Mouse (Mus musculus): ENCODE data around the gene Higd1a.

The Higd1a gene

GRCm38 (mm10) chr9:121838829-121839621 is 19.1 kb downstream of the Higd1a start, which contains the start of gene Ccdc13:
TSS of gene Ccdc13 (minus strand) at chr9:121839461.
- DNase-seq (ENCODE audit: low read depth in 1 of 2, low spot score in 2 of 2), result peak in 1 of 2 experiments; percentile 43

GRCm38 (mm10) chr9:121838008-121838407 is 20.2 kb downstream of the Higd1a start:
- DNase-seq (ENCODE audit: low read depth in 1 of 2, low spot score in 2 of 2), result no peak

GRCm38 (mm10) chr9:121833825-121834224 is 24.3 kb downstream of the Higd1a start:
- no peak for DNase-seq (ENCODE audit: low read depth in 1 of 2, low spot score in 2 of 2)

- DNase-seq (ENCODE audit: low read depth in 1 of 2, low spot score in 2 of 2), result peak in 1 of 2 experiments; percentile 57
These were observed 27.2 kb downstream of the Higd1a start for GRCm38 (mm10) chr9:121830956-121831293.

- no peak for DNase-seq (ENCODE audit: low read depth in 1 of 2, low spot score in 2 of 2)
These were observed 27.8 kb downstream of the Higd1a start for GRCm38 (mm10) chr9:121830243-121830955.

- no peak for DNase-seq (ENCODE audit: low read depth in 1 of 2, low spot score in 2 of 2)
These were observed 28.7 kb downstream of the Higd1a start for GRCm38 (mm10) chr9:121829270-121829992.

GRCm38 (mm10) chr9:121828314-121828713 is 29.8 kb downstream of the Higd1a start:
- peak; percentile 12 to 23 for DNase-seq (ENCODE audit: low read depth in 1 of 2, low spot score in 2 of 2)

GRCm38 (mm10) chr9:121826356-121826755 is 31.8 kb downstream of the Higd1a start:
- DNase-seq (ENCODE audit: low read depth in 1 of 2, low spot score in 2 of 2), result no peak

- DNase-seq (ENCODE audit: low read depth in 1 of 2, low spot score in 2 of 2), result no peak
These were observed 34.2 kb downstream of the Higd1a start for GRCm38 (mm10) chr9:121823991-121824390.

- no peak for DNase-seq (ENCODE audit: low read depth in 1 of 2, low spot score in 2 of 2)
These were observed 35.1 kb downstream of the Higd1a start for GRCm38 (mm10) chr9:121823051-121823450.

GRCm38 (mm10) chr9:121822585-121822991 is 35.6 kb downstream of the Higd1a start:
- no peak for DNase-seq (ENCODE audit: low read depth in 1 of 2, low spot score in 2 of 2)

- DNase-seq (ENCODE audit: low read depth in 1 of 2, low spot score in 2 of 2), result no peak
These were observed 37.4 kb downstream of the Higd1a start for GRCm38 (mm10) chr9:121820765-121821164.

- DNase-seq (ENCODE audit: low read depth in 1 of 2, low spot score in 2 of 2), result no peak
These were observed 38.2 kb downstream of the Higd1a start for GRCm38 (mm10) chr9:121819771-121820471.

- no peak for DNase-seq (ENCODE audit: low read depth in 1 of 2, low spot score in 2 of 2)
These were observed 38.9 kb downstream of the Higd1a start for GRCm38 (mm10) chr9:121819073-121819770.

- DNase-seq (ENCODE audit: low read depth in 1 of 2, low spot score in 2 of 2), result no peak
These were observed 43.0 kb downstream of the Higd1a start for GRCm38 (mm10) chr9:121815183-121815582.

- DNase-seq (ENCODE audit: low read depth in 1 of 2, low spot score in 2 of 2), result no peak
These were observed 47.9 kb downstream of the Higd1a start for GRCm38 (mm10) chr9:121810081-121810821.

GRCm38 (mm10) chr9:121808511-121808910 is 49.7 kb downstream of the Higd1a start:
- DNase-seq (ENCODE audit: low read depth in 1 of 2, low spot score in 2 of 2), result no peak

GRCm38 (mm10) chr9:121807947-121808346 is 50.2 kb downstream of the Higd1a start:
- no peak for DNase-seq (ENCODE audit: low read depth in 1 of 2, low spot score in 2 of 2)

- no peak for DNase-seq (ENCODE audit: low read depth in 1 of 2, low spot score in 2 of 2)
These were observed 50.6 kb downstream of the Higd1a start for GRCm38 (mm10) chr9:121807546-121807945.

- DNase-seq (ENCODE audit: low read depth in 1 of 2, low spot score in 2 of 2), result no peak
These were observed 55.4 kb downstream of the Higd1a start for GRCm38 (mm10) chr9:121802747-121803146.

Measured in monocyte, adult 2 months (primary cell).